Mouse (Mus musculus) liver, embryonic 14.5 days (tissue): Measurements from ENCODE around the gene Lsr. TPM values are rescaled to one million over a fixed set of nuclear protein-coding genes. Genes with fewer than 3 reads are reported as not detected.

Source experiments
- ATAC-seq: fragments of 200-750 bp; cut with Nextera tagmentation; 2 replicates; pipeline ENCODE4 v1.8.0; 2017; ENCODE audit warnings: moderate number of reproducible peaks, mild to moderate bottlenecking, moderate library complexity; ENCODE audit not compliant: insufficient read depth
- DNase-seq, 3 experiments: peaks; one replicate each; pipeline ENCODE4 v3.0.0-alpha.2; 2012 to 2013; ENCODE audit warnings: low read depth in 3 of 3, low spot score in 3 of 3
- H3K27ac ChIP-seq: fragments of 300-500 bp; sonication (generic); 2 replicates; pipeline ENCODE4 v1.5.1; 2014; ENCODE audit warnings: moderate library complexity, mild to moderate bottlenecking, control low read depth, inconsistent platforms
- H3K27me3 ChIP-seq: fragments of 300-500 bp; sonication (generic); 2 replicates; pipeline ENCODE4 v1.6.1; 2014; ENCODE audit warnings: mild to moderate bottlenecking, low read length, moderate library complexity; ENCODE audit not compliant: control insufficient read depth, insufficient read depth
- H3K36me3 ChIP-seq: fragments of 300-500 bp; sonication (generic); replicated peaks from 2 replicates; pipeline ENCODE4 v1.6.1; 2014; ENCODE audit warnings: low read depth; ENCODE audit not compliant: control insufficient read depth, insufficient read depth
- H3K4me1 ChIP-seq, 2 experiments: fragments of 200-500 bp in 1 of 2; fragments of 300-500 bp in 1 of 2; sonication (generic) in 1 of 2; replicated peaks; 2 replicates each; pipeline ENCODE4 v1.6.1; 2012 to 2014; ENCODE audit warnings: antibody characterized with exemption in 1 of 2, inconsistent platforms in 1 of 2, low read length in 1 of 2; ENCODE audit not compliant: control insufficient read depth in 2 of 2, insufficient read depth in 2 of 2
- H3K4me2 ChIP-seq: fragments of 300-500 bp; sonication (generic); 2 replicates; pipeline ENCODE4 v1.6.1; 2014; ENCODE audit warnings: low read depth, mild to moderate bottlenecking, control low read depth, moderate library complexity
- H3K4me3 ChIP-seq, 2 experiments: fragments of 200-500 bp in 1 of 2; fragments of 300-500 bp in 1 of 2; sonication (generic) in 1 of 2; 2 replicates each; pipeline ENCODE4 v1.5.1; 2012 to 2014; ENCODE audit warnings: low read depth in 2 of 2, low read length in 2 of 2, mild to moderate bottlenecking in 2 of 2, control low read depth in 1 of 2, inconsistent platforms in 1 of 2, moderate library complexity in 1 of 2; ENCODE audit not compliant: insufficient read depth in 1 of 2
- H3K9ac ChIP-seq: fragments of 300-500 bp; sonication (generic); replicated peaks from 2 replicates; pipeline ENCODE4 v1.6.1; 2014; ENCODE audit warnings: mild to moderate bottlenecking, control low read depth, moderate library complexity
- H3K9me3 ChIP-seq: fragments of 300-500 bp; sonication (generic); 2 replicates; pipeline ENCODE4 v1.6.1; 2016; ENCODE audit warnings: low read length, mixed read lengths; ENCODE audit not compliant: control insufficient read depth
- CTCF ChIP-seq: IDR thresholded peaks from 2 replicates; pipeline ENCODE4 v1.5.1; 2016; ENCODE audit warnings: antibody characterized with exemption, low read depth, control low read depth
- EP300 ChIP-seq: IDR thresholded peaks from 2 replicates; pipeline ENCODE4 v1.6.1; 2016; ENCODE audit warnings: antibody characterized with exemption, low read depth
- WGBS: fragments of 180-500 bp; shearing (Covaris S2); extraction: QIAGEN DNeasy Blood & Tissue Kit; methylation state at CpG from one replicate; pipeline ENCODE4 v1.1.7; 2014; ENCODE audit not compliant: insufficient replicate concordance; 5-methylcytosine and 5-hydroxymethylcytosine counted together
- polyA plus RNA-seq, 2 experiments: library from polyadenylated mRNA; depleted of rRNA in 1 of 2; stranded (reverse) in 1 of 2; unstranded in 1 of 2; fragments of >200 nt; fragmentation: Nextera tagmentation in 1 of 2; extraction: Ambion mirVana in 1 of 2; gene quantifications; 2 replicates each; pipeline versions ENCODE4 v1.2.1 to v1.2.3; 2012 to 2014

Lsr gene
- polyA plus RNA-seq (2012; rRNA removed) (14.3 and 17.4 TPM in 2 replicates), polyA plus RNA-seq (2014; fragmentation: Nextera tagmentation; extraction: Ambion mirVana) (15.1 and 16.0 TPM in 2 replicates)

GRCm38 (mm10) chr7:30973251-30973500 is at the start of gene Lsr:
TSS of gene Lsr (minus strand) at chr7:30973464.
- DNase-seq = no peak
- H3K4me1 ChIP-seq = no peaks in the 10 kb centered on the region
- no peaks in the 10 kb centered on the region for H3K36me3 ChIP-seq
- 3% methylated on average over 19 of the region's 19 CpGs for WGBS
- peaks cover 11% of the 10 kb centered on the region for H3K27me3 ChIP-seq
- H3K27ac ChIP-seq = no peak within 1 kb of the TSS
- peak within 1 kb of the TSS; percentile 36; the same call in 1 of the 2 replicates for H3K9ac ChIP-seq
- no peaks in the 10 kb centered on the region for H3K9me3 ChIP-seq
- no peak for TF ChIP-seq CTCF
- no peak for TF ChIP-seq EP300
- H3K4me2 ChIP-seq = peak within 1 kb of the TSS; percentile 64
- peak; percentile 76; the same call in 1 of the 2 replicates for ATAC-seq
- H3K4me3 ChIP-seq = peak within 1 kb of the TSS; percentile 51 to 55

GRCm38 (mm10) chr7:31017104-31017901 is 44.0 kb upstream of the Lsr start:
- Histone ChIP-seq H3K4me1 (no peaks in the 10 kb centered on the region; a peak in 1 of 4 replicates), H3K4me3 (no peak overlapping the region), H3K4me2 (no peak overlapping the region), H3K27me3 (no peaks in the 10 kb centered on the region), H3K9me3 (no peaks in the 10 kb centered on the region), H3K36me3 (no peaks in the 10 kb centered on the region), H3K9ac (no peak overlapping the region), H3K27ac (no peak overlapping the region)
- 50% methylated on average over 10 of the region's 10 CpGs for WGBS
- ATAC-seq (no peak), DNase-seq (no peak)
- no peak for TF ChIP-seq CTCF
- no peak for TF ChIP-seq EP300

DNA sequence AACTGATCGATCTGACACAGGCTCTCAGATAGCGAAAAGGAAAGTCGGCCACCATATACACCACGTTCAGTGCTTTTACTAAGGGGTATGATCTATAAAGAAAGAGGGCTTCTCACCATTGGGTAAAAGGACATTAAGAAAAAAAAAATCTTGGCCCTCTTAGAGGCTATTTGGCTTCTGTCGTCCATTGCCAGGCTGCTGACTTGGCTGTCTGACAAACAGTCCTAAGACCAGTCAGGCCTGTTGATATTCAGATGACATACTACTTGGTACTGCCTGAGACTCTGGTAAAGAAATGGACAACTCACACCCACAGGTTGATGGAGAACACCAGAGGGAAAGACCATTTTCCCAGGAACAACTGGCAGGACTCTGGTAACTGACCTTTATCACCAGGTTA is 39.7 kb upstream of the Lsr start:
- 67% methylated on average over 5 of the region's 5 CpGs for WGBS
- Histone ChIP-seq H3K4me1 (peaks cover 0 to 4% of the 10 kb centered on the region in 2 experiments; a peak in 2 of 4 replicates), H3K4me3 (no peak overlapping the region), H3K9me3 (no peaks in the 10 kb centered on the region), H3K27ac (no peak overlapping the region), H3K9ac (no peak overlapping the region), H3K36me3 (no peaks in the 10 kb centered on the region), H3K4me2 (no peak overlapping the region), H3K27me3 (no peaks in the 10 kb centered on the region)
- DNase-seq (no peak), ATAC-seq (no peak)
- TF ChIP-seq CTCF (no peak), EP300 (no peak)

DNA sequence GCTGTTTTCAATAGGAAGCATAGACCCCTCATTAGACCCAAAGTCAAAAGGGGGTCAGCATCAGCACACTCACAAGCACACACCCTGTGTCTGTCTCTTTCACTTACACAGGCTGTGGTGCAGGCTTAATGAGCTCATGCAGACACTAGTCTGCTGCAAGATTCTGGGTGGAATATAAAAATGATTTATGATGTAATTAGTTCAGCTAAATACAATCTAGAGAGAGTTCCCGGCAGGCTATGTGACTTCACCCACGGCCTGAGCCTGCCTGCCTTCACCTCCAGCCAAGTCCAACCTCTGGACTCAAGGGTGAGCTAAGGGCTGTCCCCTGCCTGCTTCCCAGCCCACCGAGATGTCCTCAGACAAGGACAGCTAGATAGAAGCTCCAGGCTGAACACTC is 35.6 kb upstream of the Lsr start:
- ATAC-seq = no peak

GRCm38 (mm10) chr7:31008175-31008574 is 34.9 kb upstream of the Lsr start:
- no peaks in the 10 kb centered on the region for H3K9me3 ChIP-seq
- no peak overlapping the region for H3K4me3 ChIP-seq
- TF ChIP-seq CTCF (no peak), EP300 (no peak)
- H3K27ac ChIP-seq = no peak overlapping the region
- WGBS = 15% methylated on average over 1 of the region's 1 CpGs
- H3K36me3 ChIP-seq = no peaks in the 10 kb centered on the region
- H3K4me1 ChIP-seq = peaks cover 0 to 6% of the 10 kb centered on the region in 2 experiments; a peak in 2 of 4 replicates
- H3K27me3 ChIP-seq = no peaks in the 10 kb centered on the region
- ATAC-seq = no peak
- H3K9ac ChIP-seq = no peak overlapping the region
- no peak for DNase-seq
- no peak overlapping the region for H3K4me2 ChIP-seq

More for the DNA sequence above, 35.6 kb upstream of the Lsr start:
- no peak for TF ChIP-seq CTCF
- TF ChIP-seq EP300 = no peak
- Histone ChIP-seq H3K27me3 (no peaks in the 10 kb centered on the region), H3K9ac (no peak overlapping the region), H3K36me3 (no peaks in the 10 kb centered on the region), H3K27ac (no peak overlapping the region), H3K4me1 (peaks cover 0 to 6% of the 10 kb centered on the region in 2 experiments; a peak in 2 of 4 replicates), H3K4me2 (no peak overlapping the region), H3K4me3 (no peak overlapping the region), H3K9me3 (no peaks in the 10 kb centered on the region)
- no peak for DNase-seq
- WGBS = 53% methylated on average over 3 of the region's 3 CpGs
